Mouse (Mus musculus) erythroblast, adult 5-6 weeks (primary cell): ENCODE data around the gene Gna13. TPM values are rescaled to one million over a fixed set of nuclear protein-coding genes. Genes with fewer than 3 reads are reported as not detected.
A peak's percentile ranks its signal among the peaks of the same experiment; 100 is the strongest.
"Not testable (repeated sequence)": the region's sequence is repeated elsewhere in the genome, so short reads cannot be mapped to it uniquely, and the experiment has no call there.

Source experiments
- ATAC-seq: replicated peaks from 2 replicates; pipeline ENCODE4 v1.8.0; 2016; ENCODE audit warnings: moderate number of reproducible peaks, mild to moderate bottlenecking, moderate TSS enrichment, inconsistent platforms; ENCODE audit not compliant: poor library complexity, low FRiP score, severe bottlenecking
- total RNA-seq, 2 experiments: library from RNA; stranded (forward) in 1 of 2; stranded (reverse) in 1 of 2; fragments of 150-400 nt in 1 of 2; fragments of 200-764, 138-1000 nt in 1 of 2; gene quantifications; 2 replicates each; pipeline versions ENCODE4 v1.2.3 to v1.2.4; 2015 to 2017; ENCODE audit warnings: low replicate concordance in 2 of 2

The Gna13 gene
- total RNA-seq (2015; ENCODE audit: low replicate concordance) (23.4 and 30.0 TPM in 2 replicates), total RNA-seq (2017; ENCODE audit: low replicate concordance) (23.4 TPM in 2 replicates)

DNA sequence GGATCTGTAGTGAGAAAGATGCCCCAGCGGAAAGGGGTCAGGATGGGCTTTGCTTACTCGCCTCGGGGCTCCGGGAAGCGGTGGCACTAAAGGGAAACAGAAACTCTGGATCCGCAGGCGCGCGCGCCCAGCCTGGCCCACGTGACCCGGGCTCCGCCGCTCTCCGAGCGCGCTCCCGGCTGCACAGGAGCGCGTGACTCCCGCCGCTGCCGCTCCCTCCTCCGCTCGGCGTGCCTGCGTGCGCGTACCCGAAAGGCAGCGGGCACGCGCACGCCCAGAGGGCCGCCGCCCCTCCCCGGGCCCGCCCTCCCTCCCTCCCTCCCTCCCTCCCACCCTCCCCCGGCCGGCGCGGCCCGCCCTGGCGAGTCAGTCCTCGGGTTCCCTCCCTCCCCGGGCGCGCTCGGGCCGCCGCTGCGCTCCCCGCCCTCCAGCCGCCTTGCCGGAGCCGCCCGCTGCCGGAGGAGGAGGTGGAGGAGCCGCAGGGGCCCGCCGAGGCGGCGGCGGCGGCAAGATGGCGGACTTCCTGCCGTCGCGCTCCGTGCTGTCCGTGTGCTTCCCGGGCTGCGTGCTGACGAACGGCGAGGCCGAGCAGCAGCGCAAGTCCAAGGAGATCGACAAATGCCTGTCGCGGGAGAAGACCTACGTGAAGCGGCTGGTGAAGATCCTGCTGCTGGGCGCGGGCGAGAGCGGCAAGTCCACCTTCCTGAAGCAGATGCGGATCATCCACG lies at the start of gene Gna13:
Gene Gna13, plus strand, starts transcription at position 369 of the 728 bp plus-strand sequence.
- peak; percentile 85 for ATAC-seq

DNA sequence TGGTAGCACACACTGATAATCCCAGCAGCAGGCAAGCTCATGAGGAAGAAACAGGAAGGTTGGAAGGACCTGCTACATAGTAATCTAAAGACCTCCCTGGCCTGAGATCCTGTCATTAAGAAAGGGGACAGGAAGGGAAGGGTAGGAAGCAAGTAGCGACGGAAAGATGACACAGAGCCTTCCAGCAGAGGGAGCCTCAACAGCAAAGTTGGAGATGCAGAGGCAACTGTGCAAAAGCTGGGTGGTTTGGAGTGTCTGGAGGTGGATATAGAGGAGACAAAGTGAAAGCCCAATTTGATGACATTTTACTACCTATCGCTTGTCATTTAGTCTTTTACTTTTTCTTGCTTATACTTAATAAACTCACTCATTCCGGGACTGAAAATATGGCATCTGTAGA lies 45.7 kb upstream of the Gna13 start:
- 0 out of 2 replicates have a peak, but pooled peaks have one; percentile 25 for ATAC-seq

DNA sequence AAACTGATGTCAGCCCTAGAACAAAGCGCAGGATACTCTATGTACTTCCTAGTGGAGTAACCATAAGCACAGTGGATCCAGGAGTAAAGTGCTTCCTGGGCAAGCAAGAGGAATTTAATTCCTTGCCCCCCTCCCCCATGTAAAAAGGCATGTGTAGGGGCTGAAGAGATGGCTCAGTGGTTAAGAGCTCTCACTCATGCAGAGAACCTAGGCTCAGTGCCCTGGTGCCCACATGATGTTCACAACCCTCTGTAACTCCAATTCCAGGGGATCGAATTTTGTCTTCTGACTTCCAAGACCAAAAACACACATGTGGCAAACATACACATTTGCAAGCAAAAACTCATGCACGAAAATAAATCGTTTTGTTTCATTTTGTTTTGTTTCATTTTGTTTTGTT lies 43.2 kb upstream of the Gna13 start:
- ATAC-seq, result no peak

DNA sequence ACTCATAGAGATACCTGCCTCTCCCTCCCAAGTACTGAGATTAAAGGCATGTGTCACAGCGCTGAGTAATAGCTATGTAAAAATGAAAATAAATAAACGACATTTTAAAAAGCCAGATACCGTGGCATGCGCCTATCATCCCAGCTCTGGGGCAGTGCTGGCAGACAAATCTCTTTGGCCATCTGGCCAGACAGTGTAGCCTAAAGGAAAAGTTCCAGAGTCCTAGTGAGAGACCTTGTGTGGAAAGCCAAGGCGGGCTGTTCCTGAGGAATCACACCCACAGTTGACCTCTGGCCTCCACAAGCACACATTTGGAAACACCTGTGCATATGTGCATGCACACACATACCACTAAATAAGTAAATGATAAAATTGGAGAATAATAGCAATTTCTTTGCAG lies 42.7 kb upstream of the Gna13 start:
- ATAC-seq, result no peak

DNA sequence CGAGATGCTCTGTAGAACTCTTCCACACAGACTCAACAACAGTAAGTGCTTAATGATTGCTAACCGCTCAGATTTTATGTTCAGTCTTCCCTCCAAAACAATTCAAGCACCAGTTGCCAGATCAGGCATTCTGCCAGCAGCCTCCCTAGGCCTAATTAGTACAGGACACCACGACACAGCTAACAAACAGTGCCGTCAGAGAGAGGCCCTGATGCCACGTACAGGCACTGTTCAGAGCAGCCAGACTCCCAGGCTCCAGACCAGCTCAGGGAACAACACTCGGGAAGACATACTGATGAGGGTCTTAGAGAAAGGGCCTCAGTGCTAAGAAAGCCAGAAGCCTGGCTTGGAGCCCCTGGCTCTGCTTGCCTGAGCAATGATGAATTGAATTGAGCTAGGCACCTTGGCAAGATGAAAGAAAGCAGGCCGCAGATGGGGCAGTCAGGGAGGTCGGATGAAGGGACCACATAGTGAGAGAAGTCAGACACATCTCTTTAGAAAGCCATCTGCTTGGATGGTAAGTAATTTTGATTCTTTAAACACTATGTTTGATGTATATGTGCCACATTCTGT lies 42.2 kb upstream of the Gna13 start:
- ATAC-seq, result no peak

DNA sequence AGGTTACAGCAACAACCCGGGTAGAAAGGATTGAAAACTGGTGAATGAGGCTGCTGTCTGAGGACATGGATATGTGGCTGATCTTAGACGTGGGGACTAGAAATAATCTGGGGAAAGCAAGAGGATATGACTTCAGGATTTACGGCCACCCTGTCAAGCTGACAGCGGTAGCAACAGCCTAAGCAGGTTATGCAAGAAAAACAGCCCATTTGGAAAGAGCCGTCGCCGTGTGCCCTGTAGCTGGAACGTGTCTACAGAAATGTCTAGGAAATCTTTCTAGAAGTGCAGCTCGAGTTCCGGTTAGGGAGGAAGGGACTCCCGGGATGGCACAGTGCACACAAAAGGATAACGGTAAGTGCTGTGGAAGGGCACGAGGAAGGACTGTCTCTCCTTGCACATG lies 36.4 kb upstream of the Gna13 start:
- ATAC-seq, result no peak

DNA sequence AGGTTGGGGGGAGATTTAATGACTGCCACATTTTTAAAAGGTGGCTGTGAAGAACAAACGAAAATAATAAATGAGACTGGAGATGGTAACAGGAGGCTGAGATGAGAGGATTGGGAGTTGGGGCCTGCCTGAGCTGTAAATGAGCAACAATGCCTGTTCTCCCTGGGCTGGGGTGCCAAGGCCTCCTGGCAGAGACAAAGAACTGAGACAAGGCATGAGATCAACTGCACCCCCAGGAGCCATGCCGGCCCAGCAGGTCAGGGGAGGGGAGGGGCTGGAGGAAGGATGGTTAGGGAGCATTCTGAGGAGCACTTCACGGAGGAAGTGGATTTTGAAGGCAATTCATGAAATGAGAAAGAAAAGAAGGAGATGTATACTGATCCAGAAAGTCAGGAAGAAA lies 35.2 kb upstream of the Gna13 start:
- ATAC-seq, result no peak

DNA sequence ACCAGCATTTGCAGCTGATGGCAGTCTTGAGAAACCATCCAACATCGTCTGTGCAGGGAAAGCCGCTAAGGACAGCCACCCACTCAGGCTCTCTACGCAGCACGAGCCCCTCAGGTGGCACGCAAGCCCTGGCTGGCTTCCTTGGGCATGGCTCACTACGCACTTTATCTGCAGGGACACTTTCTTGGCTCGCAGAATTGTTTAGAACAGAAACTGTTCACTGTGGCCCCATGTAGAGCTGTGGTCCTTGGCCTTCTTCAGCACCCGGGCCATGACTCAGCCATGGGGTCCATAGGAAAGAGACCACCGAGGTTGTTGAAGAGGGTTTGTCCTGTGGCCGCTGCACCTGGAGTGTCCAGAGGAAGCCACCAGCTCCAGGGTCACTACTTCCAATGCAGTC lies 34.7 kb upstream of the Gna13 start:
- ATAC-seq, result no peak

DNA sequence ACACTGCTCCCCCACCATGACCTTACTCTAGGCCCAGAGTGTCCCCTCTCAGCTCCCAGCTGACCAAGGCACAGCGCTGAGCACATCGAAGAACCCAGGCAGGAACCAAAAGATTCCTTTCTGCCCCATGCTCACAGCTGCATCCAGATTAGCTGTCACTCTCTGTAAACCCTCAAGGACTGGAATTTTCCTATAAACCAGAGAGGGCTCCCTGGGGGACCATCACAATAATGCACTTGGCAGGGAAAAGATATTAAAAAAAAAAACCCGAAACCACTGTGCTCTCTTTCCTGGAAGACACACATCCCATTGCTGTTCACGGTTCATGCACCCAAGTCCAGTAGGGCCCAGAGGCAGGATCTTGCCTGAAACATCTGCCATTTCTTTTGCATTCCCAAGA lies 33.3 kb upstream of the Gna13 start:
- ATAC-seq, result no peak

DNA sequence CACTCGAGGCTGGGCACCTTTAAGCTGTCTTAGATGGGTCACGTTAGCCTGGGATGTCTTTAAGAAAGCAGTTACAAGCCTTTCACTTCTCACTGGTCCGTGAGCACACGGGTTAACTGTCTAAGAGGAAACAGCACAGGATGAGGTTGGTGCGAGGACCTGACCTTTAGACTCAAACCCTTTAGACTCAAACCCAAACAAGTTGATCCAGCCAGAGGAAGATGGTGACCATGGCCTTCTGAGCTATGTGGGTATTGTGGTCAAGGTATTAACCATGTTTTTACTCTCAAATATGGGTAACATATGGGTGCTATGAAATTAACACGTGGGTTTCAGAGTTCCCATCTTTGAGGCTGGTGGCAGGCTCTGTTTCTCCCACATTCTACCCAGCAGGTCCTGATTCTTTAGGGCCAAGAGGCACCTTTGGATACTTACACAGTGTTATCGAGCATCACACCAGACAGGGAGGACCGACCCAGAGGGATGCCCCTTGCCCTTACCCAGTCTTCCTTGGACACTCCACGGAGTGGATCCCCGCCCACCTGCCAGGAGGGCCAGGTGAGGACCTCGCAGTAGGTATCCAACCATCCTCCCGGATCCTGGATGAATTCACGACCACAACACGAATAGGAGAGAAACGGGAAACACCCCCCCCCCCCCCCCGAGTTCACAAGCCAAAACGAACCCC lies 31.8 kb upstream of the Gna13 start:
- 0 out of 2 replicates have a peak, but pooled peaks have one; percentile 11 for ATAC-seq

DNA sequence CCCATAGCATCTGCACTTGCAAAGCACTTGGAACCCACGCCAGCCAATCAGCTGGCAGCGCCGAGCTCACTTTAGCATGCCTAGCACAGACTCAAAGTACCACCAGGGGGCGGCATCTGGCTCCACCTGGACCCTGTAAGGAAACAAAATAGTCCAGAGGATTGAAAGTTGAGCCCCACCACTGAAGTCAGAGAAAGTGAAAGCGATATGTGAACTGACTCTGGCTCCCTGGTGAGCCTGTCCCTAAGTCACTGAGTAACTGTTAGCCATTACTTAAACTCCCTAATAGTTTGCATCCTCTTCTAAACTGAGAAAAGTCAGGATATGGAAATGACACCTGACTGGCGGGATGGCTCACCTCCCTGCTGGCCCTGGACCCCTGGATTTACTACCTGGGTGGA lies 31.2 kb upstream of the Gna13 start:
- ATAC-seq, result peak; percentile 94

DNA sequence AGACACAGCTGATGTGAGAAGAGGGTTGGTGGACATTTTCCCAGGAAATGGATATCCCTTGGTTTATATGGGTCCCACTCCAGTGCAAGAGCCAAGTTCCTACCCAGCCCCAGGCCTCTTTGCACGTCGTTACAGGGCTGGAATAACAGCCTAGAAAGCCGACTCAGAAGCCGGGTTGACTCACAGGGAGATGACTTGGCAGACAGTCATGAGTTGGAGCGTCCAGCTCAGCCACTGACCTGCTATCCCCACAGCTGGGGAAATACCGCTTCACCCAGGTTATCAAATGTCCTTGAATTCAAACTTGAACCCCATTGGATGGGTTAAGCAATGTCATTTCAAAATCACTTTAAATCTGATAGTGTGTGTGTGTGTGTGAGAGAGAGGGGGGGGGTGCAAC lies 29.9 kb upstream of the Gna13 start:
- ATAC-seq, result no peak

DNA sequence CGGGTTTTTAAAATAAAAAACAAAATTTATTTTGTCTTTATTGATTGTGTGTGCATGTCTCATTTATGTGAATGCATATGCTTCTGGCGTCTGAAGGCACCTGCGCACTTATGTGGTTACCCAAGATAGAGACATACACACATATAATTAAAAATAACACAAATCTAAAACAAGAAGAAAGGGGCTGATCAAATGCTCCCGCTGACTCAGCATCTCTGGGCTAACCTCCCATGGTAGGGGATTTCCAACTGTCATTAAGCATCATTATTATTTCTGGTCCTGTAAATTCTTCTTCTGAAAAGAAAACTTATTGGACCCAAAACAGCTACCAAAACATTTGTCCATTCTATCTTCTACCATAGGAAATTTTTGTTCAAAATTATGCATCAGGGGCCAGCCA lies 27.9 kb upstream of the Gna13 start:
- no peak for ATAC-seq

DNA sequence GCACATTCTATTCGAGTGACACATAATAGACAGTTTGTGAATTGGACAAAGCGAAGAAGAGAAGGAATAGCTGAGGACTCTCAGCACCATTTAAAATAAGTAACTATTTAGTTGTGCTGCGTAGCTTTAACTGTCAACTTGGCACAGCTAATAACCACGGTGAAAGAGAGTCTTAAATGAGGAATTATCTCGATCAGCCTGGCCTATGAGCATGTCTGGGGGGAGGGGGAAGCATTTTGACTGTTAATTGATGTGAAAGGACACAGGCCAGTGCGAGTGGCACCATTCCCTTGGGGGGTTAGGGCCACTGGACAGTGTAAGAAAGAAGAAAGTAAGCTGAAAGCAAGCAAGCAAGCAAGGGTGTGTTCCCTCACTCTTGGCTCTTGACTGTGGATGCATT lies 26.7 kb upstream of the Gna13 start:
- ATAC-seq, result no peak

DNA sequence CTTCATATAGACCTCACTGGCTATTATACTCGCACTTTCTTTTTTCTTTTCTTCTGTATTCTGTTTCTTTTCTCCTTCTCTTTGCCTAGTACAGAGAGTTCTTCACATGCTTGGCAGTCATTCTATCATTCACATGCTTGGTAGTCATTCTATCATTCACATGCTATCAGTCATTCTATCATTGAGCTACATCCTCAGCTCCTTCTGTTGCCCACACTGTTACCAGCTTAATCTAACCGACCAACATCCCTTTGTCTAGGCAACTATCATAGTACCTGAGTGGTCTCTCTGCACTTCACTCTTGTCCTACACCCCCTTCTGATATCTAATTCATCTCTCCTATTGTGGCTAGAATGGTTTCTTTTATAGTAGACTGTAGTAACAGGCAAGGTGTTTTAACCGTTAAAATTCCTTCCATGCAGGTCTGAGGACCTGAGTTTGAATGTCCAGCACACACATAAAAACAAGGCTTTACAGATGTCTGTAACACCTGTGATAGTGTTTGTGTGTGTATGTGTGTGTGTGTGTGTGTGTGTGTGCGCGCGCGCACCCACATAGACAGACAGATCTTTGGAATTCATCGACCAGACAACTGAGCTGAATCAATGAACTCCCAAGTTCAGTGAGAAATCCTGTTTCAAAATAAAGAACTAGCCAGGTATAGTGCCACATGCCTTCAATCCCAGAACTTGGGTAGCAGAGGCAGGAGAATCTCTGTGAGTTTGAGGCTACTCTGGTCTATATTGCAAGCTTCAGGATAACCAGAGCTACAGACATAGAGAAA lies 23.3 kb upstream of the Gna13 start:
- no peak for ATAC-seq

DNA sequence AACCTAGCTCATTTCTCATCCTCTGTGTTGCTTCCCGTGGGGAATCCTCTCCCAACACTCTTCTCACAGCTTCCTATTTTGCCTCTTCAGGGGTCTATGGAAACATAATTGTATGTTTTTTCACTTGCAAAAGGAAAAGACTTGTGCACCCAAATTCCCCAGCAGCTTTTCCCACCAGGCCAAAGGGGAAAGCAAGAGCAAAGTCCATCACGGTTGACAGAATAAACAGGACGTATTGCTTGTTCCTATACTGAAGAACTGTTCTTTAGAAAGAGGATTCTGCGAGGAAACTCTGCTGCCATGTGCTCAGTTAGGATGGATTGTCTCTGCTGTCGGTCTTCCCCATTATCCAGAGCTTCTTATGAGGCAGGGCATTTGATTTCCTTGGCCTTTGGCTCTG lies 22.1 kb upstream of the Gna13 start:
- ATAC-seq, result no peak

DNA sequence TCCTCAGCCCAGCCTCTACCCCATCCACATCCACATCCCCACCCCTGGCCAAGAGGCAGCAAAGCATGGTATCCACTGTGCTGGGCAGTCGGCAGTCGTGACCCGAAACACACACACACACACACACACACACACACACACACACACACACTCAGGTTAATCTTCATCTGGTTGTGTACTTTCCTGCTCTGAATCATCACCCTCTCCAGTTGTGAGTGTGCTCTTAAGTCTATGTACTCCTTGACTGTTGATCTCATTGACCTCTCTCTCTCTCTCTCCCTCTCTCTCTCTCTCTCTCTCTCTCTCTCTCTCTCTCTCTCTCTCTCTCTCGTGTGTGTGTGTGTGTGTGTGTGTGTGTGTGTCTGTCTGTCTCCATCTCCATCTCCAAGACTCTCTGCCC lies 20.0 kb upstream of the Gna13 start:
- ATAC-seq, result not testable (repeated sequence)

DNA sequence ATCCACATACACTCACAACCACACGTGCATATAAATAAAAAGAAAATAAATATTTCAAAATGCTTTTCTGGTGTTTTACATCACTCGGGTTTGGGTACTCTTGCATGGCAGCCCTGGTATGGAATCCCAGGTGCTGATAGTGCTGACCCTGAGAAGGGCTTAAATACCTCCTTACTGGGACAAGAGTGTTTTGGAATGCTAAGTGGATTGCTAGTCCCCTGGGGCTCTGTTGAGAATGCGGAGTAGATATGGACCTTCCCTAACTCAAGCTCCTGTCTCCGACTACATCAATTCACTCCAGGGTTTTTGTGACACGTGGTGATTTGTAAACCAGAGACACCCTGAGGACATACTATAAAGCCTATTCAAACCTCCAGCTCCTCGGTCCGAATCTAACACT lies 19.1 kb upstream of the Gna13 start:
- no peak for ATAC-seq

DNA sequence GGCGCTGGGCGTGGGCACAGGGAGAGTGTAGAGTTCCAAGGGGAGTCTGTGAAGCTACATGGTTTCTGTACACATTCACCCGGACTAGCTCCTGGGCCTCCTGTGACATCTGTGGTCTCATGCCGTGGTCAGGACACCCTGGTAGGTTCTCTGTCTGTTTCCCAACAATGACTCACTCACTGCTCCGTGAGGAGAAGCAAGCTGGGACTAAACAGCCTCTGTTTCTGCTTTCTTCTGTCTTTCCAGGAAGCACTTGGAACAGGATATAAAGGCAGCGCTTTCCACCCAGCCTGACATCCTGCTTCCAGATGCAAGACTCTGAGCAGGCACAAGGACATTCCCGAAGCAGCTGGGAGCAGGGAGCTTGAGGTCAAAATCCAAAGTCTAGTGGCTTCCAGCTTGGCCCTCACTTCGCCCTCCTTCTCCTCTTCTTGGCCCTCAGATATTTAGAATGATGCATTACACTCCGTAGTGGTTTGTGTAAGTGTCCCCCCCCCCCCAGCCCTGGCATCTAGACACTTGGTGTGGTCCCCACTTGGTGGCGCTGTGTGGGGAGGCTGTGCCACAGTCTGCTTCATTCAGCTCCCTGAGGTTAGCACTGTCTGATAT lies 18.5 kb upstream of the Gna13 start:
- no peak for ATAC-seq
